ENCODE assay signal across 10 mouse cellular contexts in genomic region chr3:70500991-70501961, GRCm38 (mm10).
DNase-seq lines count a peak whose midpoint lies in the region; ATAC-seq and TF ChIP-seq lines count a peak whose summit lies in the region.
"Had no signal": no experiment of that assay in that cellular context is flagged by ENCODE, and none has a peak within 500 bp of the region (broad histone marks: within the 10 kb centered on the region; RNA-seq: fewer than 3 reads in every experiment).

No protein-coding gene starts in this region.

- 51% methylated on average over 9 of the region's 9 CpGs for WGBS in kidney, postnatal 0 days
- 48% methylated on average over 9 of the region's 9 CpGs for WGBS in embryonic facial prominence, embryonic 14.5 days
- WGBS in midbrain, embryonic 11.5 days: 66% methylated on average over 9 of the region's 9 CpGs
- 63% methylated on average over 9 of the region's 9 CpGs for WGBS in neural tube, embryonic 15.5 days

- DNase-seq in kidney, postnatal 0 days (ENCODE audit: low spot score): peak; percentile 14
- no peak for DNase-seq in kidney, adult 9 months
- peak; percentile 67 for DNase-seq in brain, adult 2 months (ENCODE audit: low read depth, low spot score)
- peak; percentile 55 for DNase-seq in embryonic facial prominence, embryonic 14.5 days (ENCODE audit: low spot score)
- peak; percentile 89 for DNase-seq in midbrain, embryonic 11.5 days (ENCODE audit: low spot score, missing footprints)
- DNase-seq in MN1 (ENCODE audit: low spot score): no peak
- DNase-seq: cerebellum, adult 9-10 months; thymus, postnatal 36 days had no signal

- no peak overlapping the region for H3K4me2 ChIP-seq in kidney, postnatal 0 days (ENCODE audit: low read length)
- H3K4me2 ChIP-seq in embryonic facial prominence, embryonic 14.5 days (ENCODE audit: low read depth, low read length): no peak overlapping the region; the same call in 1 of the 2 replicates
- H3K4me2 ChIP-seq in midbrain, embryonic 11.5 days: no peak overlapping the region
- H3K4me2 ChIP-seq in neural tube, embryonic 15.5 days: no peak overlapping the region

- ATAC-seq in kidney, postnatal 0 days (replicated peaks; ENCODE audit: low FRiP score, low read depth): no peak
- 0 out of 2 replicates have a peak, but pooled peaks have one; percentile 47 for ATAC-seq in embryonic facial prominence, embryonic 14.5 days (ENCODE audit: low read depth)
- 0 out of 2 replicates have a peak, but pooled peaks have one; percentile 22 for ATAC-seq in midbrain, embryonic 11.5 days (ENCODE audit: low FRiP score)
- no peak for ATAC-seq in inflammation-experienced regulatory T-cells, adult 6 months
- no peak for ATAC-seq in neural tube, embryonic 15.5 days (ENCODE audit: low FRiP score)

- H3K27ac ChIP-seq in kidney, postnatal 0 days: no peak overlapping the region
- peak overlapping the region; percentile 39; the same call in 1 of the 2 replicates for H3K27ac ChIP-seq in embryonic facial prominence, embryonic 14.5 days (replicated peaks; ENCODE audit: low read depth, low read length)
- H3K27ac ChIP-seq in midbrain, embryonic 11.5 days (ENCODE audit: low read depth, low read length): no peak overlapping the region
- H3K27ac ChIP-seq in neural tube, embryonic 15.5 days (replicated peaks): no peak overlapping the region

- H3K36me3 ChIP-seq in kidney, postnatal 0 days (ENCODE audit: insufficient read depth, low read length): no peaks in the 10 kb centered on the region
- no peaks in the 10 kb centered on the region for H3K36me3 ChIP-seq in embryonic facial prominence, embryonic 14.5 days (ENCODE audit: control insufficient read depth, insufficient read depth, low read length)
- H3K36me3 ChIP-seq in midbrain, embryonic 11.5 days (ENCODE audit: control insufficient read depth, insufficient read depth, low read length): no peaks in the 10 kb centered on the region
- H3K36me3 ChIP-seq in neural tube, embryonic 15.5 days: no peaks in the 10 kb centered on the region

- no peak overlapping the region for H3K4me3 ChIP-seq in kidney, postnatal 0 days (replicated peaks; ENCODE audit: low read depth, low read length)
- H3K4me3 ChIP-seq in embryonic facial prominence, embryonic 14.5 days (ENCODE audit: low read depth, low read length): no peak overlapping the region
- no peak overlapping the region for H3K4me3 ChIP-seq in midbrain, embryonic 11.5 days (ENCODE audit: low read depth, low read length)
- H3K4me3 ChIP-seq in neural tube, embryonic 15.5 days (replicated peaks): no peak overlapping the region

- no peak overlapping the region for H3K9ac ChIP-seq in kidney, postnatal 0 days (ENCODE audit: low read depth, low read length)
- no peak overlapping the region for H3K9ac ChIP-seq in embryonic facial prominence, embryonic 14.5 days (ENCODE audit: low read depth, low read length)
- peak overlapping the region; percentile 12; the same call in 1 of the 2 replicates for H3K9ac ChIP-seq in midbrain, embryonic 11.5 days (ENCODE audit: low read length)
- H3K9ac ChIP-seq in neural tube, embryonic 15.5 days (replicated peaks): no peak overlapping the region

- no peak for TF ChIP-seq CTCF in kidney, postnatal 0 days (IDR thresholded peaks at IDR 0.05; ENCODE audit: low read depth)

- no peaks in the 10 kb centered on the region for H3K9me3 ChIP-seq in kidney, postnatal 0 days (replicated peaks; ENCODE audit: low read length)
- no peaks in the 10 kb centered on the region for H3K9me3 ChIP-seq in embryonic facial prominence, embryonic 14.5 days (ENCODE audit: control insufficient read depth, low read length)
- H3K9me3 ChIP-seq in midbrain, embryonic 11.5 days (ENCODE audit: control insufficient read depth, low read length): no peaks in the 10 kb centered on the region
- no peaks in the 10 kb centered on the region for H3K9me3 ChIP-seq in neural tube, embryonic 15.5 days (replicated peaks)

- H3K27me3 ChIP-seq in kidney, postnatal 0 days (ENCODE audit: insufficient read depth, low read length): no peaks in the 10 kb centered on the region
- no peaks in the 10 kb centered on the region for H3K27me3 ChIP-seq in embryonic facial prominence, embryonic 14.5 days (replicated peaks; ENCODE audit: control insufficient read depth, insufficient read depth, low read length)
- H3K27me3 ChIP-seq in midbrain, embryonic 11.5 days (ENCODE audit: control insufficient read depth, insufficient read depth, low read length): no peaks in the 10 kb centered on the region
- no peaks in the 10 kb centered on the region for H3K27me3 ChIP-seq in neural tube, embryonic 15.5 days (replicated peaks)

- no peaks in the 10 kb centered on the region for H3K4me1 ChIP-seq in kidney, postnatal 0 days (replicated peaks; ENCODE audit: insufficient read depth, low read length)
- H3K4me1 ChIP-seq in embryonic facial prominence, embryonic 14.5 days (ENCODE audit: control insufficient read depth, insufficient read depth, low read length): no peaks in the 10 kb centered on the region
- H3K4me1 ChIP-seq in midbrain, embryonic 11.5 days (ENCODE audit: control insufficient read depth, insufficient read depth, low read length): no peaks in the 10 kb centered on the region
- H3K4me1 ChIP-seq in neural tube, embryonic 15.5 days: no peaks in the 10 kb centered on the region

Comparison
In these comparisons a context has a peak if more than half of its experiments do, and no peak if none do; other contexts are left out.
1. DNase-seq: peak in kidney, postnatal 0 days (single experiment), brain, adult 2 months (single experiment), embryonic facial prominence, embryonic 14.5 days (single experiment) and midbrain, embryonic 11.5 days (single experiment); none in kidney, adult 9 months (single experiment) and MN1 (single experiment).
2. ATAC-seq: peak in embryonic facial prominence, embryonic 14.5 days (single experiment) and midbrain, embryonic 11.5 days (single experiment); none in kidney, postnatal 0 days (single experiment), inflammation-experienced regulatory T-cells, adult 6 months (single experiment) and neural tube, embryonic 15.5 days (single experiment).